Mouse (Mus musculus) frontal cortex, postnatal 10 days (tissue): ENCODE results near the gene Tsc1.

Experiments
- DNase-seq, 2 experiments: peaks; one replicate each; pipeline ENCODE4 v3.0.0; 2022; ENCODE audit warnings: low spot score in 2 of 2, mixed read lengths in 1 of 2

The Tsc1 gene

DNA sequence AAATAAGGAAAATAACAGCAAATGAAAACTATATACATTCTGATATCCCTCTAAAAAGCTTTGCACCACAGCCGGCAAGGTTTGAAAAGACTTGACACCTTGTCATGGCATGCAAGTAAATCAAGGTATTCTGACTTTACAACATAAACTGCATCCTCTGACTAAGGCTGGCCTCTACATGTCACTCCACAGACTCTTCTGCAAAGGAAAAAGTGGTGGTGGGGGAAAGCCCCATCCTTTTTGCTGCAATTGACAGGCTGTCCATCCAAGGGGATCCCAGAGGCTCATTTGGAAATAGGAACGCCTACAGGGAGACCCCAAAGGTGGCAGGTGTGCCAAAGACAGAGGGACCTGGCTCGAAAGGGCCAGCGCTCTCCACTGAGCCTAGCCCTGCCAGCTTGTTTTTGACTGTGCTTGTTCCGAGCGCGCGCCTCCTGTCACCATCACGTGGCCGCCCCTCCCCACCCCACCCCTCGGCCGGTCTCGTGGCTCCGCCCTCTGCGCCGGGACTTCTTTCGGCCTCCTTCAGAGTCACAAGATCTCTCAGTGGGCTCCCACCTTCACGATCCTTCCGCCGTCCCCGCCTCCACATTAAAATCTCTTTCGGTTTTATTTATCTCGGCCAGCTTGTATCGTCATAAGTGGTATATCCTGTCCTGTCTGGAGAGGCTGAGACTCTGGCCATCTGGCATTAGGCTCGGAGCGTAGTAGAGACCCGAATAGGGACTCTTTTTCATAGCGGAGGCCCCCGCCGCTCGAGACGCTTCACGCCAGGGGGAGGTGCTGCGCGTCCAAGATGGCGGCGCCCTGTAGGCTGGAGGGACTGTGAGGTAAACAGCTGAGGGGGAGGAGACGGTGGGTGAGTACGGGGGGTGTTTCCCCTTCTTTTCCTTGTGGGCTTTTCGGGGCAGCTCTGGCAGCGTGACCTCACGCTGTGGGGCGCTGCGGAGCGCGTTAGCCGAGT is at the start of gene Tsc1:
Gene Tsc1 (plus strand): TSS at position 768 of the 964 bp plus-strand sequence.
- DNase-seq: peak; percentile 89 to 93

DNA sequence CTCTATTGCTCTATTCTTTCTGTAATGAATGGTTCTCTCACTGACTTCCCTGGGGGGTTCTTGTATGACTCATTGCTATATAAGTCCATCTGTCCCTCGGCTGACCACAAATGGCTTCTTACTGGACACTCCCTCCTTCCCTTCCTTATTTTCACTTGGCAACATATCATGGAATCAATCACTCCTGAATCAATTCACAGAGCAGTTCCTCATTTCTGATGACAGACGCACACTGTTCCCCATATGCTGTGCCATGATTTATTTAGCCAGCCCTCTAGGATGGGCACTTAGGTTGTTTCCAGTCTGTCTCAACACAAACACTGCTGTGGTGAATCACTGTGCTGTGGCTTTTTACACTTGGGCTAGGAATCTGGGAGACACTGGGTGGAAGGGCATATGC is 49.5 kb upstream of the Tsc1 start:
- no peak for DNase-seq

DNA sequence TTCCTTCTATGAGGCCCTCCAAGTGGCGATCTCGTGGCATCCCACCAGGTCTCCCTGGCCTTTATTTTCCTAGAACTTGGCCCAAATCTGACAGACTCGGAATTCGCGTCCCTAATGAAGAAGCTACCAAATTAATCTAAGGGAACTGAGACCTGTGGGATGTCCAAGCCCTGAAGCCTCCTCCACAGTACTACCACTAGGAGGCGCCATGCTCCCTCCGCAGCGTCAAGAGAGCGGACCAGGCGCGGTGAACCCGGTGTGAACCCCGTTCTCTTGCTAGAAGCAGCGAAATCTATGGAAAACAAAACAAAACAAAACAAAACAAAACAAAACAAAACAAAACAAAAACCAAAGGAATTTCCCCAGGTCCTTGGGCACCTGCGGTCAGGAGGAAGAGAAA is 48.2 kb upstream of the Tsc1 start:
- DNase-seq: peak in 1 of 2 experiments; percentile 34

DNA sequence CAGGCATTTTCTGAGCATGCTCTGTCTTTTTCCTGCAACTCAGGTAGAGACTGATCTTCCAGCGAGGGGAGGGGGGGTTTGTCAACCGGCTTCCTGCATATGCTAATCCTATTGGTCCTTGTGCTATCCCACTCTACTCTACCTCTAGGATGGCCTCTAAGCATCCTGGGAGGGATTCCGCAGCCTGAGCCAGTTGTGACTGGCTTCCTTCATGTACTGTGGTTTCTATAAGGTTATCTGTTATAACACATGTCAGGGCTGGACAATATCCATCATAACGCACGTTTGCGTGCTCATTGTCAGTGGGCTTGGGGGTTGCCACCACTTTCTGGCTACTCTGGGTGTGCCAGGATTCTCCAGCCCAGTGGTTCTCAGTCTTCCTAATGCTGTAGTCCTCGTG is 45.0 kb upstream of the Tsc1 start:
- no peak for DNase-seq

DNA sequence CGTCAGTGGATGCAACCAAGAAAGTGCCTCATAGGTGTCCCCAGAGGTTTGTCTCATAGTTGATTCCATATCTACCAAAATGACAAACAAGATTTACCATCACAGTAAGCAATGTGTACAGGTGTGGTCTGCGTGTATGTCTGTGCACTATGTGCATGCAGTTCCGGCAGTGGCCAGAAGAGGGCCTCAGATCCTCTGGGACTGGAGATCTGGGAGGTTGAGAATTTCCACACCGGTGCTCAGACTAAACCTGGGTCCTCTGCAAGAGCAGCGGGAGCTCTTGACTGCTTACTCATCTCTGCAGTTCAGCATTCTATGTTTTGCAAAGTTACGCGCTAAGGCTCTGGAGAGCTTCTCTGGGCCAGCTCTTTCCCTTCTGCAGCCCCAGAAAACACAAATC is 44.0 kb upstream of the Tsc1 start:
- DNase-seq: no peak

DNA sequence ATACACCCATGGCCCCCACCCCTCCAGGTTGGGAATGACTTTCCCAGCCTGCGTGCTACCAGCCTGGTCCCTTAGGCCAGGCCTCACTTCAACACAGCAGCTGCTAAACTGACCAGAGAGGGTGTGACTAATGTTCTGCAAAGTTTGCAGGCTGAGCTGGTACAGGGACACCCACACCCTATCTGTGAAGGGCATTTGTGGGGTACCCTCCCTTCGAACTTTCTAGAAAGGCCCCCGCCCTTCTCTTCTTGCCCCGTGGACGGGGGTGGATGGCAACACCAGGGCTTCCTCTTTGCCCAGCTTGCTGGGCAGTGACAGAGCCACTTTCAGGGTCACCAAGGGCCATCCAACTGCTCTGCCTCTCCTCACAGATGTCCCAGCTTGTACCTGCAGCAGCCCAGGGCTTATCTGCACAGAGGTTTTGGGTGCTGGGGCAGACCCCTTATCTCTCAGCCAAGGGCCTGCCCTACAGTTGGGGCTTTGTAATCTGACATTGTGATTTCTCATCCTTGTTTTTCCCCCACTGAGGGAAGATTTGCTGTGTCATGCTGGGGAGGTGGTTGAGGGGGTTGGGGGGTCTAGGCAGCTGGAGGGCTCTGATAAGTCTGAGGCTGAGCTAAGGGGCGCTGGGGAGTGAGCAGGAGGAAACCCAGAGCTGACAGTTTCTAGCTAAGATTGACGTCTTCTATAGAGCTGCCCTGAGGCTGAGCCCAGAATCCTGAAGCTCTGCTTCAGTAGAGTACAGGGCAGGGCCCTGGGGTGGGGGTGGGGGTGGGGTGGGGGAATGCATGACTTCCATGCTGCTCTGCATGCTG is 43.1 kb upstream of the Tsc1 start:
- no peak for DNase-seq

DNA sequence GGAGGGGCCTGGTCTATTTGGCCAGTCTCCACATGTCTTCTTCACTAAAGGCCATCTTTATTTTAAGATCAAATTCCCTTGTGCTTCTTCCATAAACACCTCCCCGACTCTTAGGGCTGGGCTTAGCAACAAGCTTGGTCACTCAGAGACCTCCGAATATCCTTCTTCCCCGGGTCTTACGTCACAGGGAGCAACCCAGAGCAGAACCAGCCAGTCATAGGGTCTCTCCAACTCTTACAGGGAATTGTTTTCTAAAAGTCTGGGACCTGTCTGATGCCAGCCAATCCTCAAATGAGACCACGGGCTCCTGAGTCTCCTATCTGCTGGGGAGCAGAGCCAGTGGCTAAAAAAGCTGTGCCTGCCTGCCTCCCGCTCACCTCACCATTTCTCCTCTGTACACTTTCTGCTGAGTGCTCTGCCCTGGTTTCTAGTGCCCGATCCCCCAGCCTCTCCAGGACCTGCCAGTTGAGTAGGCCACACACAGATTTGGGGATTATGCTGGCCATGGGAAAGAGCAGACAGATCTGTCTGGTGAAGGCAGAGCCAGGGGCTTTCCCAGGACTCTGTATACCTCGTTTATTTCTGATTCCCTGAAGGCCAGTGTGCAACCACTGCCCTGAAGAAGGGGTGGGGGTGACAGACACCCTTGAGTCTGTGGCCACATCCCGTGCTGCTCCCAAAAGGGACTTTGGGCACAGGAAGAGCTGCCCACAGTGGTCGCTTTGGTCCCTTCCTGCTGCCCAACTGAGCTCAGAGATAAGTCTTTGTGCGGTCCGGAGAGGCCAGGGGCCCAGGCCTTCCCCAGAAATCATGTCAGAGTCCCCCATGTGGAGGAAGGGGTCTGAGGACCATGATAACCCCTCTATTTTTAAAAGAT is 42.1 kb upstream of the Tsc1 start:
- no peak for DNase-seq

DNA sequence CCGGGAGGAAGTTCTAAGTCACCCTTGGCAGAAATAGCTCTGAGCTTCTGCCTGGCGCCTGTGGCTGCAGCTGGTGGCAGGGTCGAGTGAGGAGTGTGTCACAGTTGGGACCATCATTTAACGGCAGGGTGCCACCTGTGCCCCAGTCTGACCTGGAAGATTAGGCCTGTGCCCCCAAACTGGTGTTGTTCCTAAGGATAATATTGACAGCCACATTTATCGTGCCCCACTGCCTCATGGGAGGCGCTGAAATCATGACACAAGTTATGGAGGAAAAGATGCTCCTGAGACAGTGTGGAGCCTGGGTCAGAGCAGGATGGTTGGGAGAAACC is 41.5 kb upstream of the Tsc1 start:
- no peak for DNase-seq

DNA sequence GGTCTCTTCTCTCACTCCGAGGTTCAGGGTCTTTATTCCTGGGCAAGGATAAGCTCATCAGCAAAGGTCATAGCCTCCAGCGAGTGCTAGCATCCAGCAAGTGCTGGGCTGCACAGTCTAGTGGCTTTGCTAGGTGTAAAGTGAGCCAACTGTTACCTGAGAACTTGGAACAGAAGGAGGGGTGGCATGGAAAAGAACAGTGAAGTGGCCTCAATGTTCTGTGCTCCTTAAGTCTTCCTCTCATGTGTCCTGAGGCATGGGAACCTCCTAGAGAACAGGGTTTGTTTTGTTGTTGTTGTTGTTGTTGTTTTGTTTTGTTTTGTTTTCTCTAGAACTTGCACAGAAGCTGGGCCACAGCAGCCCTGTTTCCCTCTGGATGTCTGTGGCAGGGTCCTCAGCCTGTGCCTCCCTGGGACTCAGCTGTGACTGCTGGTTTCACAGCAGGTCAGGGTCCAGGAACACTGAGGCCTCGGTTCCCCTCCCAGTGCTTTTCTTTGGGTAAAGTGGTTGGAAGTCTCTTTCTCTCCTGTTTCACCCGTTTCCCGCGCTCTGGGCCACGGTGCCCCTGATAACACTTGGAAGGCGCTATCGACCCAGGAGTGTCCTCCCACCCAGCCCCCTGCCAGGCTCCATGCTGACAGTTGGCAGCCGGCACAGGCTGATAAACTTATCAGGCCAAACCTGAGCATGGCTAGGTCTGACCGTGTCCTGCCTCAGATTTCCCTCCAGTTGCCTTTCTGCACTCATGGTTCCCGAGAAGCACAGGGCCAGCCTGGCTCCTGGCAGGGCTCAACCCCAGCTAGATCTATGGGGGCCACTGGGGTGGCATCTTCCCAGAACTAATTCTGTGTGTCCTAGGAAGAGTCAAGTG is 39.1 kb upstream of the Tsc1 start:
- no peak for DNase-seq

DNA sequence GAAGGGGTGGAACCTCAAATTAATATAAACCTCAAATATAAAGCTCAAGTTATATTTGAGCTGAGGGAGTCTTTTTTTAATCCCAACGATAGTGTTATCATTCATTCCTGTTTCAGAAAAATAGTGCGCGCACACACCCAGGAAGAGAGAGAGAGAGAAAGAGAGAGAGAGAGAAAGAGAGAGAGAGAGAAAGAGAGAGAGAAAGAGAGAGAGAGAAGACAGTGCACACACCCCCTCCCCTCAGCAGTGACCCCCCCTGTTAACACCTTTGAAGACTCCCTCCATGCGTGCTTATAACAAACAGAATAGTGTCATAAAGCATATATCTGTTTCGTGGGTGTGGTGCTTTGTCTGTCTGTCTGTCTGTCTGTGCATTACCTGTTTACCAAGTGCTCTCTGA is 37.5 kb upstream of the Tsc1 start:
- no peak for DNase-seq

DNA sequence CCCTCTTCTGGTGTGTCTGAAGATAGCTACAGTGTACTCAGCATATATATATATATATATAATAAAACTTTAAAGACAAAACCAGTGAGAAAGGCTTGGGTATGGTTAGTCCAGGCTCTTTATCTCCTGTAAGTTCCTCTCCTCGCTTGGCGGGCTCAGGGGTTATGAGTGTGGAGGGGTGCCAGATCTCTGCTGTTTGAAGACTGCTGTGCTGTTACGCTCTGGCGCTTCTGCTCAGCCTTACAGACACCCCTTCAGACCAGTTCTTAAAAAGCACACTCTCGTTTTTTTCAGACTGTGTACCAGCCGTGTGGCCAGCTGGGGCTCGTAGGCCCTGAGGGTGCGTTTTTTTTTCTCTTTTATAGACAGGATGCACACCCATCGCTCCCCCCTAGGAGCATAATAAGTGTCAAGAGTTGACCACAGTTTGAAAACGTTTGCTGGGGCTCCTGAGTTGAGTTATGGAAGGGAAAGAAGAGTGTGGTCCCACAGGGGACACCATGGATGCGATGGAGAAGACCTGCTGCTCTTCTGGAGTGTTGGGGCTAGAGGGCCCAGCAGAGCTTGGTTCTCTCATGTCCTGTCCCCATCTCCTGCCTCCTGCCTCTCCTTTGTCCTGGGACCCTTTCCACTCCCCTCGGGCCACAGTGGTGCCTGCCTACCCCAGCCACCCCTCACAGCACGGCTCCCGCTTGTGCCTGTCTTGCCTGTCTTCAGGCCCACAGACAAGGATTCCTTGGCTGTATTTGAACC is 35.1 kb upstream of the Tsc1 start:
- no peak for DNase-seq

DNA sequence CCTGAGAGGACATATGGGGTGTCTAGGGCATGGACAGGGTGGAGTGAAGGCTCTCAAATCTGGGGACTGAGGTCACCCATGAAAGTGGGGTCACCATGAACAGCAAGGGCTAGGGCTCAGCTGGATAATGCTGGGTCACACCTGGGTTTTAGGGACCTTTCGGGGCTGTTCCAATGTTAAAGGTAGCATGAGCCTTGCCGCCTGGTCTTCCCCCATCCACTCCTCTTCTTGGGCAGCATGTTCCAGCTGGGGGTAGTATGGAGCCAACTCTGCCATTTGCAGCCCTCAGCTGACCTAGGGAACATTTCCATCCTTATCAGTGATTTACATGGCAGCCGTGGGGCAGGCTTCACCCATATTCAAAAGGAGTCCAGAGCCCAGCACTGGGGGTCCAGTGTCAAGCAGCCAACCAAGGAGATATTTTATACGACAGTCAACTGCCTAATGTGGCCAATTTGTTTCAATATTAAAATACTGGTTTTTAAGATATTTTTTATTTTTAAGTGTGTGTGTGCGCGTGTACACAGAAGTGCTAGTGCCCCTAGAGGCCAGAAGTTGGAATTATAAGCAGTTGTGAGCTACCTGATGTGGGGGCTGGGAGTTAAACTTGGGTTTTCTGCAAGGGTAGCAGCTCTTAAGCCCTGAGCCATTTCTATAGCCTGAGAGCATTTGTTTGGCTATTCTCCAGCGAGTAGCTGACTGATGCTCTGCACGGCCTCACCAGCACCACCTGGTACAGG is 34.3 kb upstream of the Tsc1 start:
- no peak for DNase-seq

DNA sequence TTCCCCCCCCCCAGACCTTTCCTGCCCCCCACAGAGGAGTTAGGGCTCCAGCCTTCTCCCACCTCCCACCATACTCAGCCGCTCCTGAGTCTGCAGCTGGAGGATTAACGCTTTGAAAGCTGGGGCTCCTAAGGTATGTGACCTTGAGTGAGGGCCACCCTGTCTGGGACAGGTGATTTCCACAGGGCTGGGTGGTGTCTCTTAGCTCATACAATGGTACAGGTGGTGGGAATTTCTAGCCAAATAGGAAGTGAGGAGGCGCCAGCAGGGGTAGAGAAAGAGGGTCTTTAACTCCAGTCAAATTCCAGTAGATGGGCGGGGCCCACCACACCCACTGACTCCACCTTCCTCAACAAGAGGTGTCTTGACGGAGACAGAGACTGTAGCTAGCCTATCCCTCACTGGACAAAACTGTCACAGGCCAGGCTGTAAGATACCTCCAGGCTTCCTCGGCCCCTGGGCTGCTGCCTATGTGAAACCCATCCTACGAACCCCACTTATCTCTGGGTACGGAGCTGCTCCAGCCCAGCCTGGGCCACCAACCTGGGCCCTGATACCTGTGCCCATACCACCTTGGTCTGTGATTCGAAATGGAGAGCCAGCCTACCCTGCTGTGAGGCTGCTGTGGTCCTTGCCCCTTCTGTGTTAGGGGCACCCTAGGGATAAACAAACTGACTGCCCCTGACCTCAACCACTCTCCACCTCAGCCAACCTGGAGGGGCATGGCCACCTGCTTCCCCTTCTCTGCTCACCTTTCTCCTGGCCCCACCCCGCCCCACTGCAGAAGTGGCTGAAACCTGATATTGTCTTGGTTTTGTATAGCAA is 33.5 kb upstream of the Tsc1 start:
- DNase-seq: no peak

DNA sequence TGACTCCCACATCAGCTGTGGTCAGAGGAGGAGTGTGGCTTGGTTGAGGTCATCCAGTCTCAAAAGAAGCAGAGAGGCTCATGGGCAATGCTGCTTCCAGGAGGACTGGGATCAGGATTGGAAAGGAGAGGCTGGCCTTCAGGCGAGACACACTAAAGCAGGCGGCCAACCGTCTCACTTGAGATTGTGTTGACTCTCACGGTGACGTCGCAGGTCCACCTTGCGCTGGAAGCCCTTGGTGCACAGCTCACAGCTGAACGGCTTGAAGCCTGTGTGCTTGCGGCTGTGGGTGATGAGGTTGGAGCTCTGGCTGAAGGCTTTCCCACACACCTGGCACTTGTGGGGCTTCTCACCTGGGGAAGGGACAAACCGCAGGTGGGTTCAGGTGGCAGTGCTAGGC is 31.2 kb upstream of the Tsc1 start:
- no peak for DNase-seq

DNA sequence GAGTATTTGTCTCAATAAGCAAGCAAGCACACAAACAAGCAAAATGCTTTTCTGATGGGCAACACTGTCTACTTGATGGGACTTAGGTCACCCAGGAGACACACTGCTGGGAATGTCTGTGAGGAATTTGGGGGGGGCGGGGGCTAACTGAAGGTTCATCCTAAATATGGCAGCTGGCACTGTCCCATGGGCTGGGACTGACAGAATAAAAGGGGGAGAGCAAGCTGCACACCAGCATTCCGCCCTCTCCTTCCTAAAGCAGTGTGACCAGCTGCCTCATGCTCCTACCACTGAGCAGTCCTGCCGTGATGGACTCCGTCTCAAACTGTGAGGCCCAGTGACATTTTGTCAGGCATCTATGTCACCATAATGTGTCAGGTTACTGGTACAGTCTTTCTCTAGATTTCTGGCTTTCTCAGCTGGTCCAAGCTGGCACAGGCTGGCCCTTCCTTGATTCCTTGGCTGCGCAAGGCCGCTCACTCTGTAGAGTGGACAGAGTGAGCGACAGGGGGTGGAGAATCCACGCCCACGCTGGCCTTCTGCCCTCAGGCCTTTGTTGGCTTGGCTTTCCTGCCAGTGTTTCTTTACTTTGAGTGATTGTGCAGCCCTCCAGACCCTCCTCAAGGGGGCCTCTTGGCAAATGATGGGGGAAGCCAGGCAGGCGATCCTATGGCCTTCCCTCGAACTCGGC is 30.2 kb upstream of the Tsc1 start:
- no peak for DNase-seq

DNA sequence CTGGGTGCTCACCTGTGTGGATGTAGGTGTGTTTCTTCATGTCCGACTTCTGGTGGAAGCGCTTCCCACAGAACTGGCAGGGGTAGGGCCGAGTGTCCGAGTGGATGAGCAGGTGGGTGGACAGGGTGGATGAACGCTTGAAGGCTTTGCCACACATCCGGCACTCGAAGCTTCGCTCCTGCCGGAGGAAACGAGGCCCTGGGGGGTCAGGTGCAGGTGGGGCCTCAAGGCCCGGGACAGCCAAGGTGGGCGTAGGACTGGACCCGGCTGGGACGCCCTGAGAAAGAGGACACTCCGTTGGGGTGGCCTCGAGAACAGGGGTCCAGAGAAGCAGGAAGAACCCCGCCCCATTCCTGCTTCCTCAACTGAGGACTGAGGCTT is 29.6 kb upstream of the Tsc1 start:
- DNase-seq: no peak

DNA sequence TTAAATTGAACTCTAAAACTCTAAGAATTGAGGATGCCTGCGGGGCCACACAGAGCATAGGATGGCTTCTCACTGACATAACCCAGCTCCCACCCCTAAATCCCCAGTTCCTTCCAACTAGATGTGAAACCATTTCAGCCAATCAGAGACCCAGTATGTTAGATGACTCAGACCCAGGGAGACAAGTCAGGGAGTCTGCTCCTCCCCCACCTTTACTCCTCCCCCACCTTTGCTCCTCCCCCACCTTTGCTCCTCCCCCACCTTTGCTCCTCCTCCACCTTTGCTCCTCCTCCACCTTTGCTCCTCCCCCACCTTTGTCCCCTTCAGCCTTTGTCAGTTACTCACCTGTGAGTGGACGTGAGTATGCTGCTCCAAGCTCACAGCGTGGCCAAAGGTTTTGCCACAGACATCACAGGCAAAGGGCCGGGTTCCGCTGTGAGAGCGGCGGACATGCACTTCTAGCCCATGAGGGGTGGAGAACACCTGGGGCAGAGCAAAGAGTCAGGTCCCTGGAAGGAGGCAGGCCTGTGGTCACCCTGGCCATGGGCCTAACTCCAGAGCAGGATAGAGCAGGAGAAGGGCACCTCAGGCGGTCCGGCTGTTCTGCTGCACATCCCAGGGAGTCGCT is 28.5 kb upstream of the Tsc1 start:
- DNase-seq: no peak

DNA sequence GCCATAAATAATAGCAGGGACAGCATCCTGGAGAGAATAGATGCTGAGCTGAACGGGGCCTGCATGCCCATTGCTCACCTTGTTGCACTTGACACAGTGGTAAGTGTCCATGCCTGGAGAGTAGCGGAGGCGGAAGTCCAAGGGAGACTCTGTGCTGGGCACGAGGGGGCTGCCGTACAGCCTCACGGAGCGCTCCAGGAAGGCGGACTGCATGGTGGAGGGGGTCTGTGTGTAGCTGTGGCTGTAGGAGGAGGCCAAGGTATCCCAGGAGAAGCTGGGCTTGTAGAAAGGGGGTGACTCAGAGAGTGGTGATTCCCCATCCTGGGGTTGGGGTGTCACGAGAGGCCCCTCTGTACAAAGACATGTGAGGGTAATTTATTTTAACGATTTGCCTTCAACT is 27.4 kb upstream of the Tsc1 start:
- no peak for DNase-seq
